Mouse (Mus musculus) heart, postnatal 0 days (tissue): ENCODE results near the gene Tnp1. TPM values are rescaled to one million over a fixed set of nuclear protein-coding genes. Genes with fewer than 3 reads are reported as not detected.
A peak's percentile ranks its signal among the peaks of the same experiment; 100 is the strongest.

Source experiments
- ATAC-seq: fragments of 200-750 bp; cut with Nextera tagmentation; 2 replicates; pipeline ENCODE4 v1.8.0; 2017; ENCODE audit warnings: low read depth, moderate number of reproducible peaks, moderate library complexity; ENCODE audit not compliant: insufficient read depth
- DNase-seq: peaks from one replicate; pipeline ENCODE4 v3.0.0-alpha.2; 2016; ENCODE audit warnings: low spot score
- H3K27ac ChIP-seq: fragments of 300-500 bp; sonication (generic); 2 replicates; pipeline ENCODE4 v1.5.1; 2014; ENCODE audit warnings: low read depth, mild to moderate bottlenecking
- H3K27me3 ChIP-seq: fragments of 300-500 bp; sonication (generic); 2 replicates; pipeline ENCODE4 v1.6.1; 2014; ENCODE audit warnings: low read length, mixed read lengths; ENCODE audit not compliant: control insufficient read depth, insufficient read depth
- H3K36me3 ChIP-seq: fragments of 300-500 bp; sonication (generic); replicated peaks from 2 replicates; pipeline ENCODE4 v1.6.1; 2014; ENCODE audit warnings: low read length, mixed read lengths; ENCODE audit not compliant: control insufficient read depth, insufficient read depth
- H3K4me1 ChIP-seq: fragments of 300-500 bp; sonication (generic); 2 replicates; pipeline ENCODE4 v1.6.1; 2014; ENCODE audit warnings: antibody characterized with exemption; ENCODE audit not compliant: control insufficient read depth, insufficient read depth
- H3K4me2 ChIP-seq: fragments of 300-500 bp; sonication (generic); 2 replicates; pipeline ENCODE4 v1.6.1; 2014; ENCODE audit warnings: low read depth, mild to moderate bottlenecking, low read length, moderate library complexity
- H3K4me3 ChIP-seq: fragments of 300-500 bp; sonication (generic); 2 replicates; pipeline ENCODE4 v1.5.1; 2014; ENCODE audit warnings: low read depth, low read length
- H3K9ac ChIP-seq: fragments of 300-500 bp; sonication (generic); replicated peaks from 2 replicates; pipeline ENCODE4 v1.6.1; 2014; ENCODE audit warnings: low read depth, low read length, mixed read lengths
- H3K9me3 ChIP-seq: fragments of 300-500 bp; sonication (generic); replicated peaks from 2 replicates; pipeline ENCODE4 v1.6.1; 2016; ENCODE audit warnings: low read length; ENCODE audit not compliant: control insufficient read depth
- CTCF ChIP-seq: IDR thresholded peaks from 2 replicates; pipeline ENCODE4 v1.5.1; 2016; ENCODE audit warnings: antibody characterized with exemption, control low read depth, low read depth
- EP300 ChIP-seq: IDR thresholded peaks from 2 replicates; pipeline ENCODE4 v1.6.1; 2016; ENCODE audit warnings: antibody characterized with exemption, low read depth
- WGBS: fragments of 180-500 bp; shearing (Covaris S2); extraction: QIAGEN DNeasy Blood & Tissue Kit; methylation state at CpG from one replicate; pipeline ENCODE4 v1.1.7; 2014; 5-methylcytosine and 5-hydroxymethylcytosine counted together
- polyA plus RNA-seq: library from polyadenylated mRNA; unstranded; fragments of >200 nt; fragmentation: Nextera tagmentation; extraction: Ambion mirVana; gene quantifications from 2 replicates; pipeline ENCODE4 v1.2.1, GENCODE M21; 2015
- total RNA-seq: library from RNA; depleted of rRNA; stranded (reverse); fragments of >200 nt; gene quantifications from 2 replicates; pipeline ENCODE4 v1.2.3, GENCODE M21; 2014; ENCODE audit warnings: low replicate concordance; rRNA removed

The Tnp1 gene
- total and polyA plus RNA-seq, 2 experiments from 2014 or later, result not detected

- H3K36me3 ChIP-seq, result no peaks in the 10 kb centered on the region
- H3K4me2 ChIP-seq, result no peak overlapping the region
- no peaks in the 10 kb centered on the region for H3K27me3 ChIP-seq
- H3K9me3 ChIP-seq, result no peaks in the 10 kb centered on the region
- no peak overlapping the region for H3K4me3 ChIP-seq
- WGBS, result 17% methylated on average over 10 of the region's 10 CpGs
- peak overlapping the region; percentile 53 for H3K27ac ChIP-seq
- H3K4me1 ChIP-seq, result peaks cover 19% of the 10 kb centered on the region; the same call in 1 of the 2 replicates
- peak; percentile 97 for ATAC-seq
- no peak for TF ChIP-seq CTCF
- TF ChIP-seq EP300, result peak; percentile 51
- peak; percentile 80 for DNase-seq
- no peak overlapping the region for H3K9ac ChIP-seq
Observed at GRCm38 (mm10) chr1:72969113-72969812, 46.4 kb downstream of the Tnp1 start.

GRCm38 (mm10) chr1:72966423-72966822 lies 49.3 kb downstream of the Tnp1 start:
- Histone ChIP-seq H3K27ac (no peak overlapping the region), H3K4me3 (no peak overlapping the region), H3K9ac (no peak overlapping the region), H3K27me3 (no peaks in the 10 kb centered on the region), H3K36me3 (no peaks in the 10 kb centered on the region), H3K9me3 (no peaks in the 10 kb centered on the region), H3K4me1 (peaks cover 19% of the 10 kb centered on the region; the same call in 1 of the 2 replicates), H3K4me2 (no peak overlapping the region)
- TF ChIP-seq EP300 (no peak), CTCF (no peak)
- 79% methylated on average over 4 of the region's 4 CpGs for WGBS
- DNase-seq, result no peak
- ATAC-seq, result no peak

Other genes starting within 250 kb of the Tnp1 start
- gene Igfbp2, start 191.4 kb downstream of the Tnp1 start, total RNA-seq, result 24.1 and 140 TPM in 2 replicates
- gene Igfbp2, start 191.4 kb downstream of the Tnp1 start, polyA plus RNA-seq, result 10.2 and 12.7 TPM in 2 replicates
- 147 and 170 TPM in 2 replicates for gene Igfbp5, start 141.0 kb downstream of the Tnp1 start, total RNA-seq
- 50.8 and 55.4 TPM in 2 replicates for gene Igfbp5, start 141.0 kb downstream of the Tnp1 start, polyA plus RNA-seq